Mouse (Mus musculus) MEL (cell line): ENCODE data around the gene Fut2. TPM values are rescaled to one million over a fixed set of nuclear protein-coding genes. Genes with fewer than 3 reads are reported as not detected.

ENCODE experiments used
- DNase-seq: peaks from one replicate; pipeline ENCODE4 v3.0.0; 2011; ENCODE audit warnings: low read depth, low spot score
- H3K27ac ChIP-seq: 2 replicates; pipeline ENCODE4 v1.5.1; 2012; ENCODE audit warnings: low read depth, mild to moderate bottlenecking, control low read depth, low read length, moderate library complexity; ENCODE audit not compliant: control insufficient read depth
- H3K27me3 ChIP-seq, 2 experiments: fragments of 150-350 bp in 1 of 2; sonication (generic) in 1 of 2; 2 replicates each; pipeline ENCODE4 v1.6.1; 2012; ENCODE audit warnings: low read length in 2 of 2, mild to moderate bottlenecking in 2 of 2, improper control_type of control experiment in 1 of 2, moderate library complexity in 1 of 2; ENCODE audit not compliant: insufficient read depth in 2 of 2, control insufficient read depth in 1 of 2
- H3K36me3 ChIP-seq, 2 experiments: 2 replicates each; pipeline ENCODE4 v1.6.1; 2012 to 2014; ENCODE audit warnings: low read length in 2 of 2, improper control_type of control experiment in 1 of 2, inconsistent platforms in 1 of 2, mild to moderate bottlenecking in 1 of 2; ENCODE audit not compliant: insufficient read depth in 2 of 2, control insufficient read depth in 1 of 2
- H3K4me1 ChIP-seq, 2 experiments: fragments of 150-350 bp in 1 of 2; sonication (generic) in 1 of 2; 2 replicates each; pipeline ENCODE4 v1.6.1; 2012; ENCODE audit warnings: low read length in 2 of 2, improper control_type of control experiment in 1 of 2, mild to moderate bottlenecking in 1 of 2; ENCODE audit not compliant: insufficient read depth in 2 of 2, control insufficient read depth in 1 of 2
- H3K4me3 ChIP-seq, 2 experiments: fragments of 150-350 bp in 1 of 2; sonication (generic) in 1 of 2; 2 replicates each; pipeline ENCODE4 v1.5.1; 2012; ENCODE audit warnings: low read depth in 2 of 2, low read length in 2 of 2, mild to moderate bottlenecking in 2 of 2, moderate library complexity in 2 of 2, control low read depth in 1 of 2, improper control_type of control experiment in 1 of 2; ENCODE audit not compliant: control insufficient read depth in 1 of 2, insufficient read depth in 1 of 2
- H3K79me2 ChIP-seq: 2 replicates; pipeline ENCODE4 v1.6.1; 2012; ENCODE audit warnings: mild to moderate bottlenecking, low read length, moderate library complexity; ENCODE audit not compliant: control insufficient read depth, poor library complexity, insufficient read depth
- H3K9ac ChIP-seq: 2 replicates; pipeline ENCODE4 v1.6.1; 2012; ENCODE audit warnings: low read depth, mild to moderate bottlenecking, control low read depth, low read length, moderate library complexity; ENCODE audit not compliant: control insufficient read depth, poor library complexity, severe bottlenecking
- H3K9me3 ChIP-seq: fragments of 150-350 bp; sonication (generic); replicated peaks from 2 replicates; pipeline ENCODE4 v1.6.1; 2012; ENCODE audit warnings: mild to moderate bottlenecking, low read length, improper control_type of control experiment, moderate library complexity; ENCODE audit not compliant: insufficient read depth
- CHD1 ChIP-seq: IDR thresholded peaks from 2 replicates; pipeline ENCODE4 v1.6.1; 2012; ENCODE audit warnings: low read depth, mild to moderate bottlenecking, inconsistent platforms, low read length, improper control_type of control experiment
- CHD2 ChIP-seq: IDR thresholded peaks from 2 replicates; pipeline ENCODE4 v1.6.1; 2011; ENCODE audit warnings: low read length, improper control_type of control experiment
- ELF1 ChIP-seq: IDR thresholded peaks from 2 replicates; pipeline ENCODE4 v1.6.1; 2014; ENCODE audit warnings: low read depth, mild to moderate bottlenecking, inconsistent platforms, low read length, improper control_type of control experiment, moderate library complexity
- ETS1 ChIP-seq: IDR thresholded peaks from 2 replicates; pipeline ENCODE4 v1.6.1; 2012; ENCODE audit warnings: low read depth, mild to moderate bottlenecking, inconsistent platforms, low read length, improper control_type of control experiment, moderate library complexity
- HCFC1 ChIP-seq: IDR thresholded peaks from 2 replicates; pipeline ENCODE4 v1.6.1; 2012; ENCODE audit warnings: low read depth, mild to moderate bottlenecking, inconsistent platforms, low read length, improper control_type of control experiment, moderate library complexity
- JUND ChIP-seq: IDR thresholded peaks from 2 replicates; pipeline ENCODE4 v1.6.1; 2011; ENCODE audit warnings: low read depth, mild to moderate bottlenecking, improper control_type of control experiment, low read length
- MEF2A ChIP-seq: IDR thresholded peaks from 2 replicates; pipeline ENCODE4 v1.6.1; 2014; ENCODE audit warnings: low read depth, mild to moderate bottlenecking, inconsistent platforms, low read length, improper control_type of control experiment; ENCODE audit not compliant: poor library complexity, insufficient replicate concordance, severe bottlenecking; ENCODE audit errors: extremely low read depth
- MYB ChIP-seq: IDR thresholded peaks from 2 replicates; pipeline ENCODE4 v1.6.1; 2011; ENCODE audit warnings: mild to moderate bottlenecking, low read depth, low read length, improper control_type of control experiment
- POLR2A ChIP-seq, 2 experiments: IDR thresholded peaks; 2 replicates each; pipeline ENCODE4 v1.6.1; 2011 to 2012; ENCODE audit warnings: low read length in 2 of 2, mild to moderate bottlenecking in 2 of 2, control low read depth in 1 of 2, improper control_type of control experiment in 1 of 2, low read depth in 1 of 2, moderate library complexity in 1 of 2; ENCODE audit not compliant: control insufficient read depth in 1 of 2, insufficient read depth in 1 of 2, poor library complexity in 1 of 2
- RAD21 ChIP-seq: IDR thresholded peaks from 2 replicates; pipeline ENCODE4 v1.6.1; 2011; ENCODE audit warnings: mild to moderate bottlenecking, low read depth, low read length, improper control_type of control experiment
- TBP ChIP-seq: IDR thresholded peaks from 2 replicates; pipeline ENCODE4 v1.8.0; 2011; ENCODE audit warnings: low read depth, low read length, improper control_type of control experiment
- USF2 ChIP-seq, 2 experiments: IDR thresholded peaks; 2 replicates each; pipeline ENCODE4 v1.6.1; 2011 to 2012; ENCODE audit warnings: improper control_type of control experiment in 2 of 2, low read length in 2 of 2, borderline replicate concordance in 1 of 2, inconsistent platforms in 1 of 2, low read depth in 1 of 2, mild to moderate bottlenecking in 1 of 2; ENCODE audit not compliant: insufficient read depth in 1 of 2
- ZC3H11A ChIP-seq: IDR thresholded peaks from 2 replicates; pipeline ENCODE4 v1.6.1; 2012; ENCODE audit warnings: low read depth, mild to moderate bottlenecking, inconsistent platforms, low read length, improper control_type of control experiment
- polyA plus RNA-seq, 2 experiments: library from polyadenylated mRNA; stranded (reverse) in 1 of 2; unstranded in 1 of 2; fragments of >175 nt in 1 of 2; fragments of >200 nt in 1 of 2; gene quantifications; 2 replicates each; pipeline versions ENCODE4 v1.2.1 to v1.2.4; 2012; ENCODE audit warnings: low replicate concordance in 2 of 2, low read depth in 1 of 2; ENCODE audit not compliant: insufficient read length in 2 of 2, insufficient read depth in 1 of 2, missing spikeins in 1 of 2
- total RNA-seq: library from RNA; depleted of rRNA; stranded (reverse); fragments of 300-350 nt; gene quantifications from 2 replicates; pipeline ENCODE4 v1.2.3, GENCODE M21; 2012

Gene Fut2
- total and polyA plus RNA-seq, 3 experiments = not detected

DNA sequence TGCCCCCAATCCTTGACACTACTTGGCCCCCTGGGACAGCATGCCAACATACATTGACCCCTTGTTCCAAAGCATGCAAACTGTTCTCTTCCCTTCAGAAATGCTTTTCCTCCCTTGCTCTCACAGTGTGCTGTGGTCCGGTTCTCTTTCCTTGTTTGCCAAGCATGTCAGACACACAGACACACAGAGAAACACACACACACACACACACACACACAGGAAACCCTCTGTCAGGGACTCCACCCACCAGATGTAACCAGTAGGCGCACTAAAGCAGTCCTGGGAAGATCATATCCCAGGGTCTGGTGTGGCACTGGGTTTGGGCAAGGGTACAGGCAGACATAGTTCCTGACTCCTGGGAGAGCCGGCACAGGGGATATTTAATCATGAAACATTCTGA lies 20.6 kb upstream of the Fut2 start:
- Histone ChIP-seq H3K4me3 (no peak overlapping the region), H3K27me3 (peaks cover 1 to 5% of the 10 kb centered on the region in 2 experiments; a peak in 2 of 4 replicates), H3K4me1 (peaks cover 4 to 8% of the 10 kb centered on the region in 2 experiments)

GRCm38 (mm10) chr7:45685811-45686210 lies 19.6 kb upstream of the Fut2 start:
- no peak for DNase-seq
- Histone ChIP-seq H3K9ac (no peak overlapping the region), H3K27ac (no peak overlapping the region), H3K9me3 (no peaks in the 10 kb centered on the region), H3K4me3 (no peak overlapping the region)
- no peak for TF ChIP-seq MEF2A
- TF ChIP-seq CHD2 = no peak
- TF ChIP-seq CHD1 = no peak
- no peak for TF ChIP-seq HCFC1
- no peak for TF ChIP-seq JUND
- TF ChIP-seq, all 39 proteins: peak for 0
- Histone ChIP-seq H3K4me1 (peaks cover 13 to 18% of the 10 kb centered on the region in 2 experiments), H3K36me3 (peaks cover 0 to 16% of the 10 kb centered on the region in 2 experiments; a peak in 2 of 4 replicates), H3K79me2 (no peaks in the 10 kb centered on the region), H3K27me3 (peaks cover 1 to 3% of the 10 kb centered on the region in 2 experiments; a peak in 2 of 4 replicates)

More for the DNA sequence above, 20.6 kb upstream of the Fut2 start:
- Histone ChIP-seq H3K36me3 (peaks cover 0 to 8% of the 10 kb centered on the region in 2 experiments; a peak in 2 of 4 replicates), H3K9me3 (no peaks in the 10 kb centered on the region), H3K9ac (no peak overlapping the region), H3K79me2 (no peaks in the 10 kb centered on the region), H3K27ac (no peak overlapping the region)
- no peak for DNase-seq
- TF ChIP-seq MYB (no peak), POLR2A (IDR thresholded peaks at IDR 0.05; ENCODE audit: control insufficient read depth in 1 of 2, insufficient read depth in 1 of 2, low read depth in 1 of 2, low read length in 2 of 2, poor library complexity in 1 of 2) (no peak), ELF1 (no peak), ETS1 (no peak), CHD2 (no peak), ZC3H11A (no peak), MEF2A (no peak), USF2 (IDR thresholded peaks at IDR 0.05; ENCODE audit: borderline replicate concordance in 1 of 2, insufficient read depth in 1 of 2, low read depth in 1 of 2, low read length in 2 of 2) (no peak), TBP (no peak), RAD21 (no peak)
